Mouse (Mus musculus) gastrocnemius, postnatal 10 days (tissue): Measurements from ENCODE around the gene Gna15. TPM values are rescaled to one million over a fixed set of nuclear protein-coding genes. Genes with fewer than 3 reads are reported as not detected.

Experiments used
- microRNA-seq, 2 experiments: library from miRNA; unstranded; fragments of <30 nt; microRNA quantifications; one replicate each; pipeline ENCODE4 v1.2.0; 2021
- total RNA-seq, 2 experiments: library from RNA; stranded (reverse); gene quantifications; 2 replicates each; pipeline ENCODE4 v1.2.3; 2021

Gene Gna15
- total RNA-seq, 2 experiments from 2014 or later = 0.47 to 0.77 TPM

Small RNAs within 50 kb of the gene (microRNA-seq; reads per million reads assigned to microRNA genes)
- 0 reads per million in 2 experiments for gene Gm25595

Other genes starting within 250 kb of the Gna15 start
- gene Tjp3, start 232.6 kb downstream of the Gna15 start, total RNA-seq = under 1 TPM; 0.14 to 0.36 TPM
- gene Pip5k1c, start 231.3 kb downstream of the Gna15 start, total RNA-seq = 10 to 100 TPM; 24.0 to 30.8 TPM
- 10 to 100 TPM; 11.0 to 14.5 TPM for gene Cactin, start 203.1 kb downstream of the Gna15 start, total RNA-seq
- 1 to 10 TPM; 2.3 to 3.8 TPM for gene Tbxa2r, start 195.5 kb downstream of the Gna15 start, total RNA-seq
- 1 to 10 TPM in 1 of 2 experiments, under 1 TPM in 1; 0.96 to 1.3 TPM for gene Gipc3, start 181.0 kb downstream of the Gna15 start, total RNA-seq
- 10 to 100 TPM; 26.8 to 41.9 TPM for gene Hmg20b, start 173.7 kb downstream of the Gna15 start, total RNA-seq
- gene Mfsd12, start 166.7 kb downstream of the Gna15 start, total RNA-seq = 1 to 10 TPM; 4.5 to 7.5 TPM
- 1 to 10 TPM in 1 of 2 experiments, under 1 TPM in 1; 0.85 to 1.4 TPM for gene 4930404N11Rik, start 158.4 kb downstream of the Gna15 start, total RNA-seq
- 10 to 100 TPM; 17.6 to 24.1 TPM for gene Fzr1, start 145.7 kb downstream of the Gna15 start, total RNA-seq
- 10 to 100 TPM; 40.3 to 46.7 TPM for gene Dohh, start 139.8 kb downstream of the Gna15 start, total RNA-seq
- under 1 TPM; 0.40 to 0.45 TPM for gene Gm48551, start 139.8 kb downstream of the Gna15 start, total RNA-seq
- gene Gm48552, start 135.2 kb downstream of the Gna15 start, total RNA-seq = 1 to 10 TPM in 1 of 2 experiments, under 1 TPM in 1; 0.33 to 2.0 TPM
- under 1 TPM in 1 of 2 experiments, not detected in 1; 0.65 TPM for gene Smim24, start 131.2 kb downstream of the Gna15 start, total RNA-seq
- 100 to 1,000 TPM; 329 to 332 TPM for gene Nfic, start 68.6 kb downstream of the Gna15 start, total RNA-seq
- gene Celf5, start 41.5 kb downstream of the Gna15 start, total RNA-seq = under 1 TPM; 0.38 to 0.99 TPM
- 10 to 100 TPM; 45.9 to 48.2 TPM for gene Ncln, start 27.8 kb downstream of the Gna15 start, total RNA-seq
- gene S1pr4, start 24.1 kb downstream of the Gna15 start, total RNA-seq = under 1 TPM; 0.56 to 0.61 TPM
- gene Gna11, start 21.0 kb upstream of the Gna15 start, total RNA-seq = 10 to 100 TPM; 40.6 to 44.8 TPM
- 100 to 1,000 TPM; 614 to 667 TPM for gene Aes, start 35.3 kb upstream of the Gna15 start, total RNA-seq
- gene Tle2, start 50.3 kb upstream of the Gna15 start, total RNA-seq = 1 to 10 TPM; 4.4 to 9.4 TPM
- gene Tle6, start 76.8 kb upstream of the Gna15 start, total RNA-seq = 1 to 10 TPM; 2.2 to 3.1 TPM
- 1 to 10 TPM; 1.6 to 1.8 TPM for gene BC025920, start 82.0 kb upstream of the Gna15 start, total RNA-seq
- 1 to 10 TPM; 7.3 to 9.7 TPM for gene Sirt6, start 103.6 kb upstream of the Gna15 start, total RNA-seq
- gene Ankrd24, start 104.3 kb upstream of the Gna15 start, total RNA-seq = 10 to 100 TPM; 13.0 to 18.4 TPM
- gene Gm10778, start 124.8 kb upstream of the Gna15 start, total RNA-seq = 1 to 10 TPM; 1.7 to 2.2 TPM
- 1 to 10 TPM; 5.0 to 7.7 TPM for gene Zfp433, start 180.6 kb upstream of the Gna15 start, total RNA-seq
- gene Gm3055, start 246.9 kb upstream of the Gna15 start, total RNA-seq = 1 to 10 TPM; 2.3 to 3.1 TPM